Mouse (Mus musculus) lung, postnatal 36 days (tissue): ENCODE results near the gene Gm9970.
A peak's percentile ranks its signal among the peaks of the same experiment; 100 is the strongest.

ENCODE experiments used
- DNase-seq: peaks from one replicate; pipeline ENCODE4 v3.0.0; 2022; ENCODE audit warnings: mixed read lengths

The Gm9970 gene

GRCm38 (mm10) chr5:31240637-31241521 is at the start of gene Gm9970, which contains the start of gene Nrbp1:
TSS of gene Gm9970 (minus strand) at chr5:31241232.
TSS of gene Nrbp1 (plus strand) at chr5:31240864.
- DNase-seq: peak; percentile 98

GRCm38 (mm10) chr5:31289626-31290230 is 48.7 kb upstream of the Gm9970 start:
- DNase-seq: no peak

GRCm38 (mm10) chr5:31288655-31289054 is 47.6 kb upstream of the Gm9970 start:
- DNase-seq: no peak

GRCm38 (mm10) chr5:31288225-31288624 is 47.2 kb upstream of the Gm9970 start:
- peak; percentile 13 for DNase-seq

- no peak for DNase-seq
Observed at GRCm38 (mm10) chr5:31279245-31279988, 38.4 kb upstream of the Gm9970 start.

- DNase-seq: no peak
Observed at GRCm38 (mm10) chr5:31273018-31273417, 32.0 kb upstream of the Gm9970 start.

GRCm38 (mm10) chr5:31267686-31268085 is 26.7 kb upstream of the Gm9970 start:
- no peak for DNase-seq

GRCm38 (mm10) chr5:31266101-31266500 is 25.1 kb upstream of the Gm9970 start:
- DNase-seq: no peak

- no peak for DNase-seq
Observed at GRCm38 (mm10) chr5:31257616-31258015, 16.6 kb upstream of the Gm9970 start.

GRCm38 (mm10) chr5:31255971-31256370 is 14.9 kb upstream of the Gm9970 start:
- DNase-seq: no peak

GRCm38 (mm10) chr5:31255381-31255780 is 14.3 kb upstream of the Gm9970 start:
- no peak for DNase-seq

- DNase-seq: no peak
Observed at GRCm38 (mm10) chr5:31254901-31255300, 13.9 kb upstream of the Gm9970 start.

GRCm38 (mm10) chr5:31254452-31254851 is 13.4 kb upstream of the Gm9970 start:
- DNase-seq: peak; percentile 91

- no peak for DNase-seq
Observed at GRCm38 (mm10) chr5:31253806-31254205, 12.8 kb upstream of the Gm9970 start.

GRCm38 (mm10) chr5:31252795-31253545 is 11.9 kb upstream of the Gm9970 start:
- DNase-seq: no peak

- no peak for DNase-seq
Observed at GRCm38 (mm10) chr5:31252151-31252550, 11.1 kb upstream of the Gm9970 start.

GRCm38 (mm10) chr5:31251541-31252101 is 10.6 kb upstream of the Gm9970 start, which contains the start of gene Krtcap3:
TSS of gene Krtcap3 (plus strand) at chr5:31251691.
- peak; percentile 76 for DNase-seq

GRCm38 (mm10) chr5:31250716-31251115 is 9.7 kb upstream of the Gm9970 start:
- DNase-seq: no peak

GRCm38 (mm10) chr5:31242191-31242590 is 1.2 kb upstream of the Gm9970 start:
- DNase-seq: no peak

- no peak for DNase-seq
Observed at GRCm38 (mm10) chr5:31241522-31242034, 546 bp upstream of the Gm9970 start.

- no peak for DNase-seq
Observed at GRCm38 (mm10) chr5:31226641-31227040, 14.4 kb downstream of the Gm9970 start.

- DNase-seq: no peak
Observed at GRCm38 (mm10) chr5:31222696-31223095, 18.3 kb downstream of the Gm9970 start.
